Mouse (Mus musculus) ES-Bruce4 (cell line): ENCODE data around the gene Pik3r3. TPM values are rescaled to one million over a fixed set of nuclear protein-coding genes. Genes with fewer than 3 reads are reported as not detected.
"Not testable (repeated sequence)": the region's sequence is repeated elsewhere in the genome, so short reads cannot be mapped to it uniquely, and the experiment has no call there.

Experiments used
- H3K27ac ChIP-seq: 2 replicates; pipeline ENCODE4 v1.5.1; 2012; ENCODE audit warnings: low read length, inconsistent platforms; ENCODE audit not compliant: insufficient read depth
- H3K27me3 ChIP-seq: 2 replicates; pipeline ENCODE4 v1.6.1; 2012; ENCODE audit warnings: mild to moderate bottlenecking, low read length, inconsistent platforms; ENCODE audit not compliant: control insufficient read depth, poor library complexity, insufficient read depth, severe bottlenecking
- H3K36me3 ChIP-seq: 2 replicates; pipeline ENCODE4 v1.6.1; 2012; ENCODE audit warnings: inconsistent platforms, mild to moderate bottlenecking, low read length, moderate library complexity; ENCODE audit not compliant: control insufficient read depth, poor library complexity, insufficient read depth, severe bottlenecking
- H3K4me1 ChIP-seq: one replicate; pipeline ENCODE4 v1.8.1; 2011; ENCODE audit warnings: low read length; ENCODE audit not compliant: control insufficient read depth, insufficient read depth
- H3K4me3 ChIP-seq: 2 replicates; pipeline ENCODE4 v1.5.1; 2011; ENCODE audit warnings: low read depth, mild to moderate bottlenecking, low read length
- H3K9ac ChIP-seq: 2 replicates; pipeline ENCODE4 v1.6.1; 2012; ENCODE audit warnings: low read depth, mild to moderate bottlenecking, inconsistent platforms; ENCODE audit not compliant: poor library complexity, severe bottlenecking
- H3K9me3 ChIP-seq: replicated peaks from 2 replicates; pipeline ENCODE4 v1.6.1; 2012; ENCODE audit warnings: mild to moderate bottlenecking, low read length, inconsistent platforms; ENCODE audit not compliant: control insufficient read depth, poor library complexity, insufficient read depth, severe bottlenecking
- CTCF ChIP-seq: IDR thresholded peaks from one replicate; pipeline ENCODE4 v1.8.1; 2011; ENCODE audit warnings: low read depth, low read length
- EP300 ChIP-seq: IDR thresholded peaks from 2 replicates; pipeline ENCODE4 v1.6.1; 2011; ENCODE audit warnings: low read depth, low read length; ENCODE audit not compliant: insufficient read depth
- POLR2A ChIP-seq: IDR thresholded peaks from one replicate; pipeline ENCODE4 v1.8.1; 2011; ENCODE audit warnings: low read length; ENCODE audit not compliant: insufficient read depth
- polyA plus RNA-seq: library from polyadenylated mRNA; stranded (reverse); fragments of >200 nt; gene quantifications from 2 replicates; pipeline ENCODE4 v1.2.4, GENCODE M21; 2011; ENCODE audit warnings: low read depth; ENCODE audit not compliant: missing spikeins, insufficient read depth, insufficient read length

Pik3r3 gene
- polyA plus RNA-seq, 1 experiment: 4.5 TPM

- Histone ChIP-seq H3K9me3 (no peaks in the 10 kb centered on the region), H3K4me1 (no peaks in the 10 kb centered on the region), H3K9ac (no peak overlapping the region), H3K27me3 (no peaks in the 10 kb centered on the region), H3K36me3 (no peaks in the 10 kb centered on the region), H3K27ac (no peak overlapping the region), H3K4me3 (no peak overlapping the region)
- TF ChIP-seq CTCF: no peak
Measured at GRCm38 (mm10) chr4:116217046-116217445, 4.4 kb upstream of the Pik3r3 start.

- H3K27ac ChIP-seq, H3K4me3 ChIP-seq, H3K4me1 ChIP-seq, H3K27me3 ChIP-seq, H3K9ac ChIP-seq, H3K9me3 ChIP-seq, H3K36me3 ChIP-seq: not testable (repeated sequence)
Measured at GRCm38 (mm10) chr4:116217661-116218060, 3.8 kb upstream of the Pik3r3 start.

GRCm38 (mm10) chr4:116219056-116219455, 2.4 kb upstream of the Pik3r3 start:
- no peaks in the 10 kb centered on the region for H3K4me1 ChIP-seq
- no peaks in the 10 kb centered on the region for H3K36me3 ChIP-seq
- H3K9ac ChIP-seq: no peak overlapping the region
- no peaks in the 10 kb centered on the region for H3K27me3 ChIP-seq
- H3K4me3 ChIP-seq: no peak overlapping the region
- H3K27ac ChIP-seq: no peak overlapping the region
- TF ChIP-seq CTCF (no peak), POLR2A (no peak), EP300 (no peak)
- H3K9me3 ChIP-seq: no peaks in the 10 kb centered on the region

- peak overlapping the region; percentile 70 for H3K4me3 ChIP-seq
- TF ChIP-seq CTCF (no peak), POLR2A (no peak), EP300 (no peak)
- H3K9ac ChIP-seq: peak overlapping the region; percentile 65
- no peak overlapping the region for H3K27ac ChIP-seq
- no peaks in the 10 kb centered on the region for H3K27me3 ChIP-seq
- H3K4me1 ChIP-seq: no peaks in the 10 kb centered on the region
- no peaks in the 10 kb centered on the region for H3K9me3 ChIP-seq
- H3K36me3 ChIP-seq: no peaks in the 10 kb centered on the region
Measured at GRCm38 (mm10) chr4:116220071-116220650, 1.3 kb upstream of the Pik3r3 start.

- no peaks in the 10 kb centered on the region for H3K9me3 ChIP-seq
- H3K4me1 ChIP-seq: no peaks in the 10 kb centered on the region
- peak overlapping the region; percentile 73 for H3K27ac ChIP-seq
- H3K27me3 ChIP-seq: no peaks in the 10 kb centered on the region
- no peak for TF ChIP-seq EP300
- no peak for TF ChIP-seq CTCF
- TF ChIP-seq POLR2A: no peak
- H3K4me3 ChIP-seq: peak overlapping the region; percentile 70
- peak overlapping the region; percentile 65 for H3K9ac ChIP-seq
- no peaks in the 10 kb centered on the region for H3K36me3 ChIP-seq
Measured at GRCm38 (mm10) chr4:116220780-116221139, 658 bp upstream of the Pik3r3 start.

GRCm38 (mm10) chr4:116221996-116222842, 801 bp downstream of the Pik3r3 start:
- Histone ChIP-seq H3K9ac (peak overlapping the region; percentile 60), H3K27me3 (no peaks in the 10 kb centered on the region), H3K36me3 (no peaks in the 10 kb centered on the region), H3K4me3 (peak overlapping the region; percentile 64), H3K27ac (peak overlapping the region; percentile 31; the same call in 1 of the 2 replicates), H3K9me3 (no peaks in the 10 kb centered on the region), H3K4me1 (no peaks in the 10 kb centered on the region)
- TF ChIP-seq EP300 (no peak), CTCF (no peak), POLR2A (no peak)
